In genomic region chr19:53830407-53831163, GRCm38 (mm10) we compare ENCODE assay signal across 8 mouse cellular contexts.
DNase-seq lines count a peak whose midpoint lies in the region; ATAC-seq and TF ChIP-seq lines count a peak whose summit lies in the region.

No protein-coding gene starts in this region.

- TF ChIP-seq CTCF in stomach, postnatal 0 days (IDR thresholded peaks at IDR 0.05; ENCODE audit: low read depth): no peak

- 10% methylated on average over 8 of the region's 8 CpGs for WGBS in intestine, embryonic 15.5 days
- WGBS in lung, embryonic 16.5 days: 6% methylated on average over 8 of the region's 8 CpGs
- 8% methylated on average over 8 of the region's 8 CpGs for WGBS in stomach, postnatal 0 days

- peak overlapping the region; percentile 50 for H3K4me3 ChIP-seq in megakaryocyte, embryonic 14.5 days (replicated peaks)
- H3K4me3 ChIP-seq in intestine, embryonic 15.5 days (replicated peaks): no peak overlapping the region
- H3K4me3 ChIP-seq in lung, embryonic 16.5 days (ENCODE audit: low read length): no peak overlapping the region
- H3K4me3 ChIP-seq in stomach, postnatal 0 days (ENCODE audit: low read depth, low read length): no peak overlapping the region

- H3K4me2 ChIP-seq in intestine, embryonic 15.5 days (replicated peaks): peak overlapping the region; percentile 11; the same call in 1 of the 2 replicates
- H3K4me2 ChIP-seq in lung, embryonic 16.5 days (ENCODE audit: low read depth, low read length): no peak overlapping the region
- no peak overlapping the region for H3K4me2 ChIP-seq in stomach, postnatal 0 days (replicated peaks; ENCODE audit: low read depth)

- no peaks in the 10 kb centered on the region for H3K9me3 ChIP-seq in megakaryocyte, embryonic 14.5 days
- H3K9me3 ChIP-seq in intestine, embryonic 15.5 days: no peaks in the 10 kb centered on the region
- no peaks in the 10 kb centered on the region for H3K9me3 ChIP-seq in lung, embryonic 16.5 days (ENCODE audit: control insufficient read depth, low read length)
- no peaks in the 10 kb centered on the region for H3K9me3 ChIP-seq in stomach, postnatal 0 days (ENCODE audit: control insufficient read depth, low read length)

- no peaks in the 10 kb centered on the region for H3K36me3 ChIP-seq in megakaryocyte, embryonic 14.5 days (replicated peaks; ENCODE audit: low read length)
- no peaks in the 10 kb centered on the region for H3K36me3 ChIP-seq in intestine, embryonic 15.5 days
- no peaks in the 10 kb centered on the region for H3K36me3 ChIP-seq in lung, embryonic 16.5 days (ENCODE audit: control insufficient read depth, insufficient read depth, low read length)
- H3K36me3 ChIP-seq in stomach, postnatal 0 days (ENCODE audit: control insufficient read depth, insufficient read depth, low read length): no peaks in the 10 kb centered on the region

- ATAC-seq in megakaryocyte, adult 5-6 weeks (ENCODE audit: poor library complexity, severe bottlenecking): no peak
- peak; percentile 88 for ATAC-seq in intestine, embryonic 15.5 days
- ATAC-seq in lung, embryonic 16.5 days (ENCODE audit: low read depth): peak; percentile 88
- peak; percentile 97 for ATAC-seq in stomach, postnatal 0 days (ENCODE audit: low FRiP score, low TSS enrichment)

- DNase-seq in heart, adult 11 months: peak; percentile 99
- peak; percentile 73 for DNase-seq in stomach, postnatal 0 days (ENCODE audit: low spot score)
- no peak for DNase-seq in ovary, postnatal 36 days (ENCODE audit: low spot score)
- no peak for DNase-seq in T-cell, adult 2 months (ENCODE audit: low spot score)

- H3K27me3 ChIP-seq in megakaryocyte, embryonic 14.5 days (replicated peaks): no peaks in the 10 kb centered on the region
- no peaks in the 10 kb centered on the region for H3K27me3 ChIP-seq in intestine, embryonic 15.5 days (replicated peaks)
- no peaks in the 10 kb centered on the region for H3K27me3 ChIP-seq in lung, embryonic 16.5 days (ENCODE audit: control insufficient read depth, insufficient read depth, low read depth, low read length)
- no peaks in the 10 kb centered on the region for H3K27me3 ChIP-seq in stomach, postnatal 0 days (ENCODE audit: control insufficient read depth, insufficient read depth, low read length)

- peak overlapping the region; percentile 22; the same call in 1 of the 2 replicates for H3K27ac ChIP-seq in intestine, embryonic 15.5 days
- H3K27ac ChIP-seq in lung, embryonic 16.5 days (ENCODE audit: low read length): no peak overlapping the region
- H3K27ac ChIP-seq in stomach, postnatal 0 days (replicated peaks): peak overlapping the region; percentile 13; the same call in 1 of the 2 replicates

- no peak for TF ChIP-seq EP300 in stomach, postnatal 0 days (optimal IDR thresholded peaks at IDR 0.05)

- H3K4me1 ChIP-seq in megakaryocyte, embryonic 14.5 days: peaks cover 26% of the 10 kb centered on the region
- peaks cover 12% of the 10 kb centered on the region for H3K4me1 ChIP-seq in intestine, embryonic 15.5 days (replicated peaks)
- peaks cover 8% of the 10 kb centered on the region for H3K4me1 ChIP-seq in lung, embryonic 16.5 days (replicated peaks; ENCODE audit: control insufficient read depth, insufficient read depth, low read length)
- peaks cover 4% of the 10 kb centered on the region; the same call in 1 of the 2 replicates for H3K4me1 ChIP-seq in stomach, postnatal 0 days (replicated peaks; ENCODE audit: control insufficient read depth, insufficient read depth)

- no peak overlapping the region; the same call in 1 of the 2 replicates for H3K9ac ChIP-seq in intestine, embryonic 15.5 days
- H3K9ac ChIP-seq in lung, embryonic 16.5 days (ENCODE audit: low read length): no peak overlapping the region
- no peak overlapping the region for H3K9ac ChIP-seq in stomach, postnatal 0 days (ENCODE audit: low read length)

Comparison
In these comparisons a context has a peak if more than half of its experiments do, and no peak if none do; other contexts are left out.
1. DNase-seq: peak in heart, adult 11 months (single experiment) and stomach, postnatal 0 days (single experiment); none in ovary, postnatal 36 days (single experiment) and T-cell, adult 2 months (single experiment).